8 mouse cellular contexts compared by ENCODE assay signal in genomic region chr2:33919934-33920615, GRCm38 (mm10). TPM values are rescaled to one million over a fixed set of nuclear protein-coding genes. Genes with fewer than 3 reads are reported as not detected.
DNase-seq lines count a peak whose midpoint lies in the region; ATAC-seq and TF ChIP-seq lines count a peak whose summit lies in the region.

No protein-coding gene starts in this region.

- DNase-seq in lung, adult 18-20 months: no peak
- peak; percentile 39 to 44 for DNase-seq in heart, postnatal 10 days
- peak; percentile 73 for DNase-seq in limb, embryonic 10.5 days (ENCODE audit: low spot score)
- DNase-seq in stomach, postnatal 0 days (ENCODE audit: low spot score): no peak
- no peak for DNase-seq in thymus, adult 2 months
- no peak for DNase-seq in right cerebral cortex, postnatal 4 days
- DNase-seq in adrenal gland, postnatal 25 days: no peak

- H3K9ac ChIP-seq in lung, embryonic 16.5 days (ENCODE audit: low read length): peak overlapping the region; percentile 42
- H3K9ac ChIP-seq in stomach, postnatal 0 days (ENCODE audit: low read length): no peak overlapping the region

- TF ChIP-seq EP300 in stomach, postnatal 0 days (optimal IDR thresholded peaks at IDR 0.05): no peak

- TF ChIP-seq CTCF in stomach, postnatal 0 days (IDR thresholded peaks at IDR 0.05; ENCODE audit: low read depth): no peak
- TF ChIP-seq CTCF in thymus, adult 2 months (IDR thresholded peaks at IDR 0.05; ENCODE audit: borderline replicate concordance, control insufficient read depth, extremely low read depth, insufficient read depth, low read length, poor library complexity): no peak

- no peak overlapping the region for H3K4me3 ChIP-seq in lung, embryonic 16.5 days (ENCODE audit: low read length)
- peak overlapping the region; percentile 39 for H3K4me3 ChIP-seq in limb, embryonic 10.5 days
- H3K4me3 ChIP-seq in stomach, postnatal 0 days (ENCODE audit: low read depth, low read length): no peak overlapping the region
- H3K4me3 ChIP-seq in thymus, adult 2 months (ENCODE audit: control insufficient read depth, insufficient read depth, low read length): no peak overlapping the region

- peak overlapping the region; percentile 1 for H3K4me2 ChIP-seq in lung, embryonic 16.5 days (ENCODE audit: low read depth, low read length)
- H3K4me2 ChIP-seq in stomach, postnatal 0 days (replicated peaks; ENCODE audit: low read depth): peak overlapping the region; percentile 20

- WGBS in lung, embryonic 16.5 days: 28% methylated on average over 22 of the region's 22 CpGs
- WGBS in limb, embryonic 10.5 days: 7% methylated on average over 22 of the region's 22 CpGs
- 32% methylated on average over 22 of the region's 22 CpGs for WGBS in stomach, postnatal 0 days
- 89% methylated on average over 22 of the region's 22 CpGs for WGBS in thymus, adult 2 months

- no peaks in the 10 kb centered on the region for H3K36me3 ChIP-seq in lung, embryonic 16.5 days (ENCODE audit: control insufficient read depth, insufficient read depth, low read length)
- H3K36me3 ChIP-seq in limb, embryonic 10.5 days: no peaks in the 10 kb centered on the region
- H3K36me3 ChIP-seq in stomach, postnatal 0 days (ENCODE audit: control insufficient read depth, insufficient read depth, low read length): no peaks in the 10 kb centered on the region
- no peaks in the 10 kb centered on the region for H3K36me3 ChIP-seq in thymus, adult 2 months (ENCODE audit: control insufficient read depth, insufficient read depth, low read length)

- intact Hi-C loops in heart, postnatal 10 days (cut with DNase I): no loop called here

- H3K4me1 ChIP-seq in lung, embryonic 16.5 days (replicated peaks; ENCODE audit: control insufficient read depth, insufficient read depth, low read length): peaks cover 16% of the 10 kb centered on the region
- peaks cover 50% of the 10 kb centered on the region for H3K4me1 ChIP-seq in limb, embryonic 10.5 days
- no peaks in the 10 kb centered on the region for H3K4me1 ChIP-seq in stomach, postnatal 0 days (replicated peaks; ENCODE audit: control insufficient read depth, insufficient read depth)
- no peaks in the 10 kb centered on the region; the same call in 1 of the 2 replicates for H3K4me1 ChIP-seq in thymus, adult 2 months (replicated peaks; ENCODE audit: control insufficient read depth, insufficient read depth, low read length)

- H3K27me3 ChIP-seq in lung, embryonic 16.5 days (ENCODE audit: control insufficient read depth, insufficient read depth, low read depth, low read length): 0 out of 2 replicates have a peak, but pooled peaks cover 3% of the 10 kb centered on the region
- peaks cover 54% of the 10 kb centered on the region for H3K27me3 ChIP-seq in limb, embryonic 10.5 days (ENCODE audit: low read depth, poor library complexity, severe bottlenecking)
- no peaks in the 10 kb centered on the region; the same call in 1 of the 2 replicates for H3K27me3 ChIP-seq in stomach, postnatal 0 days (ENCODE audit: control insufficient read depth, insufficient read depth, low read length)
- H3K27me3 ChIP-seq in thymus, adult 2 months (ENCODE audit: control insufficient read depth, insufficient read depth, low read length): no peaks in the 10 kb centered on the region

- peak; percentile 93 for ATAC-seq in lung, embryonic 16.5 days (ENCODE audit: low read depth)
- ATAC-seq in stomach, postnatal 0 days (ENCODE audit: low FRiP score, low TSS enrichment): no peak; the same call in 1 of the 2 replicates

- no peaks in the 10 kb centered on the region for H3K9me3 ChIP-seq in lung, embryonic 16.5 days (ENCODE audit: control insufficient read depth, low read length)
- H3K9me3 ChIP-seq in limb, embryonic 10.5 days (replicated peaks): no peaks in the 10 kb centered on the region
- no peaks in the 10 kb centered on the region for H3K9me3 ChIP-seq in stomach, postnatal 0 days (ENCODE audit: control insufficient read depth, low read length)

- TF ChIP-seq POLR2A in thymus, adult 2 months (IDR thresholded peaks at IDR 0.05; ENCODE audit: control insufficient read depth, extremely low read depth, insufficient read depth, low read length, poor library complexity): no peak

- H3K27ac ChIP-seq in lung, embryonic 16.5 days (ENCODE audit: low read length): peak overlapping the region; percentile 87
- peak overlapping the region; percentile 84 for H3K27ac ChIP-seq in limb, embryonic 10.5 days
- no peak overlapping the region; the same call in 1 of the 2 replicates for H3K27ac ChIP-seq in stomach, postnatal 0 days (replicated peaks)
- no peak overlapping the region for H3K27ac ChIP-seq in thymus, adult 2 months (ENCODE audit: control insufficient read depth, insufficient read depth, low read length)

RNA-seq across cellular contexts. Expression of gene Mvb12b, which starts 32.3 kb away (rescaled TPM):
- 19.2 and 21.6 TPM in 2 replicates for polyA plus RNA-seq in lung, embryonic 16.5 days (2015; fragmentation: Nextera tagmentation; extraction: Ambion mirVana)
- 10 to 100 TPM; 26.1 to 26.8 TPM for total RNA-seq in heart, postnatal 10 days (2021)
- 15.0 and 17.5 TPM in 2 replicates for polyA plus RNA-seq in limb, embryonic 10.5 days (2016; fragmentation: Nextera tagmentation; extraction: Ambion mirVana)
- 10.2 and 11.3 TPM in 2 replicates for polyA plus RNA-seq in stomach, postnatal 0 days (2015; fragmentation: Nextera tagmentation; extraction: Ambion mirVana)
- 79.3 and 94.9 TPM in 2 replicates for polyA plus RNA-seq in thymus, adult 2 months (2012; rRNA removed)
- 12.2 and 20.9 TPM in 2 replicates for total RNA-seq in adrenal gland, postnatal 25 days (2021)

Comparison
In these comparisons a context has a peak if more than half of its experiments do, and no peak if none do; other contexts are left out.
1. H3K27ac ChIP-seq: peak in lung, embryonic 16.5 days (single experiment) and limb, embryonic 10.5 days (single experiment); none in stomach, postnatal 0 days (single experiment) and thymus, adult 2 months (single experiment).
2. DNase-seq: peak in heart, postnatal 10 days (2 of 2) and limb, embryonic 10.5 days (single experiment); none in lung, adult 18-20 months (0 of 2), stomach, postnatal 0 days (single experiment), thymus, adult 2 months (single experiment), right cerebral cortex, postnatal 4 days (single experiment) and adrenal gland, postnatal 25 days (single experiment).